Mouse (Mus musculus) ES-E14 (cell line): ENCODE data around the gene Cdc42. TPM values are rescaled to one million over a fixed set of nuclear protein-coding genes. Genes with fewer than 3 reads are reported as not detected.
A peak's percentile ranks its signal among the peaks of the same experiment; 100 is the strongest.

Experiments
- DNase-seq: peaks from one replicate; pipeline ENCODE4 v3.0.0-alpha.2; 2013; ENCODE audit warnings: low read depth, low spot score
- H3K27ac ChIP-seq: 2 replicates; pipeline ENCODE4 v1.5.1; 2012; ENCODE audit warnings: low read depth, mild to moderate bottlenecking, low read length, moderate library complexity, mixed read lengths; ENCODE audit not compliant: poor library complexity, insufficient read depth, severe bottlenecking
- H3K36me3 ChIP-seq: 2 replicates; pipeline ENCODE4 v1.6.1; 2012; ENCODE audit warnings: mild to moderate bottlenecking, low read length, moderate library complexity, mixed read lengths; ENCODE audit not compliant: control insufficient read depth, poor library complexity, insufficient read depth, severe bottlenecking
- H3K4me1 ChIP-seq, 2 experiments: fragments of 150-350 bp in 1 of 2; sonication (generic) in 1 of 2; 2 replicates each; pipeline ENCODE4 v1.6.1; 2012; ENCODE audit warnings: low read length in 2 of 2, mild to moderate bottlenecking in 1 of 2, mixed read lengths in 1 of 2; ENCODE audit not compliant: control insufficient read depth in 2 of 2, insufficient read depth in 2 of 2, poor library complexity in 1 of 2
- H3K4me3 ChIP-seq, 2 experiments: fragments of 150-350 bp in 1 of 2; sonication (generic) in 1 of 2; 2 replicates each; pipeline ENCODE4 v1.5.1; 2012; ENCODE audit warnings: low read length in 2 of 2, low read depth in 1 of 2, mild to moderate bottlenecking in 1 of 2, mixed read lengths in 1 of 2; ENCODE audit not compliant: insufficient read depth in 1 of 2, poor library complexity in 1 of 2, severe bottlenecking in 1 of 2
- H3K9ac ChIP-seq: 2 replicates; pipeline ENCODE4 v1.6.1; 2012; ENCODE audit warnings: low read depth, mild to moderate bottlenecking, low read length, mixed read lengths; ENCODE audit not compliant: poor library complexity, insufficient read depth, severe bottlenecking
- H3K9me3 ChIP-seq: fragments of 150-350 bp; sonication (generic); 2 replicates; pipeline ENCODE4 v1.6.1; 2012; ENCODE audit warnings: low read depth, mild to moderate bottlenecking, low read length; ENCODE audit not compliant: control insufficient read depth, insufficient read depth
- CHD2 ChIP-seq: IDR thresholded peaks from 2 replicates; pipeline ENCODE4 v1.6.1; 2014; ENCODE audit warnings: mild to moderate bottlenecking, low read depth, low read length, inconsistent platforms
- HCFC1 ChIP-seq: IDR thresholded peaks from 2 replicates; pipeline ENCODE4 v1.6.1; 2012; ENCODE audit warnings: low read length, inconsistent platforms, borderline replicate concordance; ENCODE audit not compliant: insufficient read depth
- MAFK ChIP-seq: IDR thresholded peaks from 2 replicates; pipeline ENCODE4 v1.6.1; 2014; ENCODE audit warnings: mild to moderate bottlenecking, low read depth, low read length, inconsistent platforms; ENCODE audit not compliant: insufficient read depth
- ZC3H11A ChIP-seq: IDR thresholded peaks from 2 replicates; pipeline ENCODE4 v1.6.1; 2012; ENCODE audit warnings: low read depth, mild to moderate bottlenecking, inconsistent platforms, low read length, borderline replicate concordance
- ZNF384 ChIP-seq: IDR thresholded peaks from 2 replicates; pipeline ENCODE4 v1.6.1; 2012; ENCODE audit warnings: low read depth, low read length, inconsistent platforms
- in situ Hi-C, 2 experiments: fragments of 600-800 bp; cut with MboI; formaldehyde crosslinking; loops; one replicate each; pipeline ENCODE4 v1.15.1; 2025; ENCODE audit warnings: low sequenced_read_pairs in 2 of 2, inconsistent platforms in 1 of 2; ENCODE audit not compliant: unreplicated experiment in 2 of 2
- total RNA-seq: library from RNA; depleted of rRNA; stranded (reverse); fragments of 300-350 nt; gene quantifications from 2 replicates; pipeline ENCODE4 v1.2.3, GENCODE M21; 2012

Cdc42 gene
- total RNA-seq, 1 experiment = 189 TPM

DNA sequence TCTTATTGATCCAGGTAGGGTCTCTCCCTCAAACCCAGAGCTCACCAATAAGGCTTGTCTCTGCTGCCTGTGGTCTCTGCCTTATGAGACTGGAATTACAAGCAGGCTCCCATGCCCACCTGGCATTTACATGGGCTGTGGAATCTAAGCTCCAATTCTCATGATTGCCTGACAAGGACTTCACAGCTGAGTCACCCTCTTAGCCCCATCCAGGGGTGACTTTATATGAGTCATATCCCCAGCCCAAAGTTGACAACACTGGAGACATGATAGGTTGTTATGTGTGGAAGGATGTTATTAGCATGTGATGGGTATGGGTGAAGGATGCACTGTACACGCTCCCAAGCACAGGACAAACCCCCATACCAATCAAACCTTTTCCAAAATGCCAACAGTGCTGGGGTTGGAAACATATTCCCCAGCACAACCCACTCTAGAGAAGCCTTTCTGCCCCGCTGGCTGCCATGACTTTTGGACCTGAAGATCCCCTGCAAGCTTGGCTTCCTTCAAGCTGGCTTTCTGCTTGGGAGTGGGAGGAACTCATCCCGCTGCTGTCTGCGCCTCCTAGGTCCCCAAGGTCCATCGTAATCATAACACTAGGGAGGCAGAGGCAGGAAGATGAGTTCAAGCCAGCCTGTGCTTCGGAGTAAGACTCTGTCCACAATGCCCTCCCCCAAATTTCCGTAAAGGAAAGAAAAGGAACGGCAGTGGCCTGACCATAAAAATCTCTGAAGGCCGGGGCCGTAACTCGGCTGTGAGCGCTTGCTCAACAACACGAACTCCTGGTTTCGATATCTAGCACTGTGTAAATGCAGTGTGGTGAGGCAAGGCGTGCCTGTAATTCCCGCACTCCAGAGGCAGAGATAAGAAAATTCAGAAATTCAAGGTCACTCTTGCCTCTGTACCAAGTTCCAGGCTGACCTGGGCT is 14.3 kb upstream of the Cdc42 start:
- no peak for DNase-seq
- TF ChIP-seq ZC3H11A (no peak), ZNF384 (no peak), HCFC1 (no peak), CHD2 (no peak), MAFK (no peak)
- peaks cover 4 to 14% of the 10 kb centered on the region in 2 experiments; a peak in 2 of 4 replicates for H3K4me1 ChIP-seq
- in situ Hi-C loops = no loop called here
- H3K27ac ChIP-seq = no peak overlapping the region
- H3K36me3 ChIP-seq = no peaks in the 10 kb centered on the region
- H3K9ac ChIP-seq = no peak overlapping the region
- no peak overlapping the region for H3K4me3 ChIP-seq
- H3K9me3 ChIP-seq = no peaks in the 10 kb centered on the region

DNA sequence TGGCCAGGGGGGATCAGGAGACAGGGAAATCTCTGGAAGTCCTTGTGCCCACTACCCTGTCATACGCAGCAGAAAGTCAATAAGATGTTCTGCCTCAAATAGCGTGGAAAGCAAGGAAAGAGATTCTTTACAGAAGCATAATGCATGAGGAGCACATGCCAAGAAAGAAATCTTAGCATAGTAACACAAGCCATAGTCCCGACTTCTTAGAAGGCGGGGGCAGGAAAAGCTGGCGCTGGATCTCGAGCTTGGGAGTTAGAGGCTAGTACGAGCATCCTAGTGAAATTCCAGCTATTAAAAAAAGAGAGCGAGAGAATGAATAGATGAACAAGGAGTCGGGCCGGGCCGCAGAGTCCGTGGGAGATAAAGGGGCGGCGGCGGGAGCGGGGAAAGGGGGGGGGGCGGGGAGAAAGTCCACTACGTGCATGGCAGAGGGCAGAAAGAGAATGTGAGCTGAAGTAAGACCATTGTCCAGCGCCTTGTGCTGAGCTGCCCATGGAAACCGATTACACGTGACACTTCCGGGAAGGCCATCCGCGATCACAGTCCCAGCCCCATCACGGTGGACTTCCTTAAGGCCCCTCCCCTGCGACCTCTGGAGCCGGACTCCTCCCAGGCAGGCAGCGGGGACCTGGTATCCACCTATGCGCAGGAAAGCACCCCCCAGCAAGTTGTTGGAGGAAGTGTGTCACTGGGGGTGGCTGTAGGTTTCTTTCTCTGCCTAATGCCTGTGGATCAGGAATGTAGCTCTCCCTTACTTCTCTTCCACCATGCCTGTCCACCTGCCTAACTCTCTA is 12.6 kb upstream of the Cdc42 start:
- Histone ChIP-seq H3K4me1 (peaks cover 4 to 9% of the 10 kb centered on the region in 2 experiments; a peak in 2 of 4 replicates), H3K9ac (no peak overlapping the region; the same call in 1 of the 2 replicates), H3K36me3 (no peaks in the 10 kb centered on the region), H3K27ac (no peak overlapping the region), H3K4me3 (peak overlapping the region; percentile 20 to 28), H3K9me3 (no peaks in the 10 kb centered on the region)
- no peak for TF ChIP-seq MAFK
- TF ChIP-seq ZNF384 = no peak
- no peak for TF ChIP-seq CHD2
- TF ChIP-seq ZC3H11A = no peak
- TF ChIP-seq HCFC1 = no peak
- no peak for DNase-seq
- in situ Hi-C loops = no loop called here

DNA sequence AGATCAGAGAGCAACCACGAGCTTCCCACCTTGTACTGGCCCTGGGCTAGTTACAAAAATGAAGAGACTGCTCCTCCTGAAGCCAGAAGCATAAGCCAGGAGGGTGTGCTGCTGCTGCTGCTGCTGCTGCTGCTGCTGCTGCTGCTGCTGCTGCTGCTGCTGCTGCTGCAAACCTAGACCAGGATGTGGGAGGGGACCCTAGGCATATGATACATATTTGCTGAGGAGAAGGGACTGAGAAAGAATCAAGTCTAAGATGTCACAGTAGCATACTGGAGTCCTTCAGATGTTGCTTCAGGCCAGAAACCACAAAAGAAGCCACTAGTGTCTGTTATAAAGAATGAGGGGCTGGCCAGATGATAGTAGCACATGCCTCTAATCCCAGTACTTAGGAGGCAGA is 10.7 kb upstream of the Cdc42 start:
- Histone ChIP-seq H3K9me3 (no peaks in the 10 kb centered on the region), H3K4me3 (no peak overlapping the region), H3K36me3 (no peaks in the 10 kb centered on the region), H3K9ac (no peak overlapping the region), H3K27ac (no peak overlapping the region), H3K4me1 (peaks cover 4 to 9% of the 10 kb centered on the region in 2 experiments; a peak in 2 of 4 replicates)
- TF ChIP-seq ZC3H11A = no peak
- no peak for TF ChIP-seq ZNF384
- no peak for TF ChIP-seq MAFK
- in situ Hi-C loops = no loop called here
- DNase-seq = no peak

DNA sequence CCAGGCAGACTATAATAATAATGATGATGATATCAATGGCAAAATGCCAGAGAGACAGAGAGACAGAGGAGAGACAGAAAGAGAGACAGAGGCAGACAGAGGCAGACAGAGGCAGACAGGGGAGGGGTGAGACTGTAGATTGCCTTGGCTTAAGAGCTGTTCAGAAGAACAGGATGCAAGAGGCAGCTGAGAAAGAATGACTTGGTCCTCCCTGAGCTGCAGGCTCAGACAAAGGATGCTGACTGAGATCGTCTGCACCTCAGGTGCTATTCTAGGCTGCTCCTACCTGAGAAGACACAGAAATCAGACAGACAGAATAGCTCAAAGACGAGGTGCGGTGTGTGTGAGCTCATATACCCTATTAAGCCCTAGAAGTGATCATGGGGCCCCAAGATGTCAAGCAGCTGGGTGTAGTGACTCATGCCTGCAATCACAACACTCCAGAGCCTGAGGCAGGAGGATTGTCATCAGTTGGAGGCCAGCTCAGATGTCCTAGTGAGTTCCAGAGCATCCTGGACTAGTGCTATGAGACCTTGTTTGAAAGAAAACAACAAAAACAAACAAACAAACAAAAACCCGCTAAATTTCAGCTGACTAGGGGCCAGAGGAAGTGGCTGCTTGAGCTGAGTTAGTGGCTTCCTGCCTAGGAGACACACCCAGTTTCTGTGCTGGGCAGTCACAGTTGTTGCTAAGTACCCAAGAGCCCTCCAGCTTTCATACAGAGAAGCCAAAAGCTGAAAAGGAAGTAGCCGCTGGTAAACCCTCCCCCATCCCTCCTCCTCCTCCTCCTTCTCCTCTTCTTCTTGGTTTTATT is 10.0 kb upstream of the Cdc42 start:
- no peaks in the 10 kb centered on the region for H3K9me3 ChIP-seq
- in situ Hi-C loops = no loop called here
- DNase-seq = no peak
- peaks cover 4 to 9% of the 10 kb centered on the region in 2 experiments; a peak in 2 of 4 replicates for H3K4me1 ChIP-seq
- H3K9ac ChIP-seq = no peak overlapping the region
- no peak overlapping the region for H3K27ac ChIP-seq
- H3K36me3 ChIP-seq = no peaks in the 10 kb centered on the region
- no peak overlapping the region for H3K4me3 ChIP-seq
- TF ChIP-seq MAFK = no peak
- no peak for TF ChIP-seq ZNF384
- TF ChIP-seq ZC3H11A = no peak
- no peak for TF ChIP-seq CHD2
- TF ChIP-seq HCFC1 = no peak
